Mouse (Mus musculus): ENCODE measurements around the gene H2-DMb2.

DNA sequence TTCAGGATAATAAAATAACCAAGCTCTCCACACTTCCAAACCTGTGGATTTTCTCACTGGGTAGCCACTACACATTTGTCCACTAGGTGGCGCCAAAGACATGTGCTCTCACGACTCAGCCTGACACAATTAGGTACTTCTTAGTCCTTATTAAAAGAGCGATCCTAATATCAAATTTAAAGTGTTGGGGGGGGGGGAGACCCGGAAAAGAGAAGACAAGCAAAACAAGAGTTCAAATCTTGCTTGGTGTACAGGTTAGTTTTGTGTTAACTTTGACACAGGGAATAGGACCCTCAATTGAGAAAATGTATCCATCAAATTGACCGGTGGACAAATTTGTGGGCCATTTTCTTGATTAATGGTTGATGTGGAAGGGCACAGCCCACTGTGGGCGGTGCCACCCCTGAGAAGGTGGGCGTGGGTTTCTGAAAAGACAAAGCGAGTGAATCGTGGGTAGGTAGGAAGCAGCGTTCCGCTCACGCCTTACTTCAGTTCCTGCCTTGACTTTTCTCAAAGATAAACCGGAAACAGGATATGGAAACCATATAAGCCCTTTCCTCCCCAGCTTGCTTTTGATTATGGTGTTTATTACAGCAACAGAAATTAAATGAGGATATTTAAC, 27.9 kb downstream of the H2-DMb2 start:
- TF ChIP-seq POLR2A (IDR thresholded peaks at IDR 0.05; ENCODE audit: borderline replicate concordance, control insufficient read depth, low read depth, low read length) (no peak), CTCF (IDR thresholded peaks at IDR 0.05; ENCODE audit: control insufficient read depth, insufficient read depth, low read length) (peak; percentile 82)
